Mouse (Mus musculus) erythroblast, embryonic 14.5 days (primary cell): Measurements from ENCODE around the gene Gm10721.
"Not testable (repeated sequence)": the region's sequence is repeated elsewhere in the genome, so short reads cannot be mapped to it uniquely, and the experiment has no call there.

Experiments used
- GATA1 ChIP-seq: IDR thresholded peaks from 2 replicates; pipeline ENCODE4 v1.6.1; 2012; ENCODE audit warnings: low read length, inconsistent platforms, mixed read lengths
- TAL1 ChIP-seq: IDR thresholded peaks from 3 replicates; pipeline ENCODE4 v1.6.1; 2012; ENCODE audit warnings: low read length, inconsistent platforms, mixed read lengths

DNA sequence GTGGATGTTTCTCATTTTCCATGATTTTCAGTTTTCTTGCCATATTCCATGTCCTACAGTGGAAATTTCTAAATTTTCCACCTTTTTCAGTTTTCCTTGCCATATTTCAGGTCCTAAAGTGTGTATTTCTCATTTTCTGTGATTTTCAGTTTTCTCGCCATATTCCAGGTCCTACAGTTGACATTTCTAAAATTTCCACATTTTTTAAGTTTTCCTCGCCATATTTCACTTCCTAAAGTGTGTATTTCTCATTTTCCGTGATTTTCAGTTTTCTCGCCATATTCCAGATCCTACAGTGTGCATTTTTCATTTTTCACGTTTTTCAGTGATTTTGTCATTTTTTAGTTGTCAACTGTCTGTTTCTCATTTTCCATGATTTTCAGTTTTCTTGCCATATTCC, 3.6 kb upstream of the Gm10721 start:
- not testable (repeated sequence) for TF ChIP-seq GATA1, TAL1
